Mouse (Mus musculus) neural tube, embryonic 13.5 days (tissue): ENCODE results near the gene Gm49342. TPM values are rescaled to one million over a fixed set of nuclear protein-coding genes. Genes with fewer than 3 reads are reported as not detected.
A peak's percentile ranks its signal among the peaks of the same experiment; 100 is the strongest.
"Not testable (repeated sequence)": the region's sequence is repeated elsewhere in the genome, so short reads cannot be mapped to it uniquely, and the experiment has no call there.

Experiments
- ATAC-seq: fragments of 200-750 bp; cut with Nextera tagmentation; 2 replicates; pipeline ENCODE4 v1.8.0; 2017; ENCODE audit warnings: low read depth, mild to moderate bottlenecking, moderate TSS enrichment, moderate library complexity
- H3K27ac ChIP-seq: fragments of 300-500 bp; sonication (generic); replicated peaks from 2 replicates; pipeline ENCODE4 v1.5.1; 2015; ENCODE audit warnings: moderate library complexity, mild to moderate bottlenecking, inconsistent platforms
- H3K27me3 ChIP-seq: fragments of 300-500 bp; sonication (generic); 2 replicates; pipeline ENCODE4 v1.6.1; 2015; ENCODE audit warnings: mild to moderate bottlenecking, inconsistent platforms
- H3K36me3 ChIP-seq: fragments of 300-500 bp; sonication (generic); 2 replicates; pipeline ENCODE4 v1.6.1; 2015; ENCODE audit warnings: mild to moderate bottlenecking, inconsistent platforms
- H3K4me1 ChIP-seq: fragments of 300-500 bp; sonication (generic); replicated peaks from 2 replicates; pipeline ENCODE4 v1.6.1; 2015; ENCODE audit warnings: inconsistent platforms
- H3K4me2 ChIP-seq: fragments of 300-500 bp; sonication (generic); 2 replicates; pipeline ENCODE4 v1.6.1; 2015; ENCODE audit warnings: inconsistent platforms, mild to moderate bottlenecking, moderate library complexity
- H3K4me3 ChIP-seq: fragments of 300-500 bp; sonication (generic); 2 replicates; pipeline ENCODE4 v1.5.1; 2015; ENCODE audit warnings: mild to moderate bottlenecking, inconsistent platforms
- H3K9ac ChIP-seq: fragments of 300-500 bp; sonication (generic); 2 replicates; pipeline ENCODE4 v1.6.1; 2015; ENCODE audit warnings: moderate library complexity, mild to moderate bottlenecking, inconsistent platforms
- H3K9me3 ChIP-seq: fragments of 300-500 bp; sonication (generic); 2 replicates; pipeline ENCODE4 v1.6.1; 2016; ENCODE audit warnings: inconsistent platforms
- WGBS: fragments of 180-500 bp; shearing (Covaris S2); methylation state at CpG from one replicate; pipeline ENCODE4 v1.1.7; 2015; 5-methylcytosine and 5-hydroxymethylcytosine counted together
- polyA plus RNA-seq: library from polyadenylated mRNA; unstranded; fragments of >200 nt; fragmentation: Nextera tagmentation; extraction: Ambion mirVana; gene quantifications from 2 replicates; pipeline ENCODE4 v1.2.1, GENCODE M21; 2015

Gene Gm49342
- polyA plus RNA-seq, 1 experiment from 2014 or later = not detected

- no peaks in the 10 kb centered on the region for H3K36me3 ChIP-seq
- 70% methylated on average over 1 of the region's 1 CpGs for WGBS
- H3K4me3 ChIP-seq = no peak overlapping the region
- H3K4me2 ChIP-seq = no peak overlapping the region
- no peak for ATAC-seq
- no peaks in the 10 kb centered on the region for H3K27me3 ChIP-seq
- H3K9ac ChIP-seq = no peak overlapping the region
- H3K9me3 ChIP-seq = no peaks in the 10 kb centered on the region
- H3K27ac ChIP-seq = no peak overlapping the region
- peaks cover 16% of the 10 kb centered on the region for H3K4me1 ChIP-seq
These were observed 26.5 kb downstream of the Gm49342 start for GRCm38 (mm10) chr14:50970822-50971221.

- H3K27me3 ChIP-seq, H3K27ac ChIP-seq, ATAC-seq, H3K9me3 ChIP-seq, H3K36me3 ChIP-seq, H3K9ac ChIP-seq, H3K4me2 ChIP-seq, H3K4me3 ChIP-seq: not testable (repeated sequence)
- 96% methylated on average over 5 of the region's 5 CpGs for WGBS
- H3K4me1 ChIP-seq = peaks cover 23% of the 10 kb centered on the region
These were observed 28.7 kb downstream of the Gm49342 start for GRCm38 (mm10) chr14:50973054-50973453.

DNA sequence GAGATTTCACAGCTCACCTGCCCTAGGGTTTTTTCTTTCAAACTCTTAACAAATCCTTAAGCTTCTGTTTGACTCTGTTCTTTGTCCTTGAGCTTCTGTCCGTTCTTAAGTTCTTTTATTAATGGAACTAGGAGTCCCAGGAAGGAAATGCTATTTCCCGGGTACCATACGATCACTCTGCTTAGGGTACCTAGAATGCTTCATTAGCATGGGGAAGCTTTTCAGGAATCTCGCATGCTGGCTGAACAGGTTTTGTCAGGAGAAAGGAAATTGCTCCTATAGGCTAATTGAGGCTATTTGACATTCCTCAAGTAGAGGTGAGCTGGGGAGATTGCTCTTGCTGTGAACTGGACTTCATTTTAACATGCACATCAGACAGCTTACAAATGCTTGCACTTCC lies 29.4 kb downstream of the Gm49342 start:
- no peak overlapping the region for H3K4me3 ChIP-seq
- no peaks in the 10 kb centered on the region for H3K36me3 ChIP-seq
- whole genome bisulfite sequencing = 50% methylated on average over 4 of the region's 4 CpGs
- no peak overlapping the region for H3K9ac ChIP-seq
- no peak overlapping the region for H3K27ac ChIP-seq
- H3K4me2 ChIP-seq = no peak overlapping the region
- H3K27me3 ChIP-seq = no peaks in the 10 kb centered on the region
- H3K9me3 ChIP-seq = no peaks in the 10 kb centered on the region
- no peak for ATAC-seq
- peaks cover 20% of the 10 kb centered on the region for H3K4me1 ChIP-seq

GRCm38 (mm10) chr14:50975001-50975400 lies 30.7 kb downstream of the Gm49342 start:
- H3K4me1 ChIP-seq = peaks cover 9% of the 10 kb centered on the region
- H3K9me3 ChIP-seq = no peaks in the 10 kb centered on the region
- H3K27ac ChIP-seq = no peak overlapping the region
- no peaks in the 10 kb centered on the region for H3K36me3 ChIP-seq
- ATAC-seq = no peak
- no peak overlapping the region for H3K9ac ChIP-seq
- no peak overlapping the region for H3K4me2 ChIP-seq
- H3K27me3 ChIP-seq = no peaks in the 10 kb centered on the region
- WGBS = 63% methylated on average over 5 of the region's 5 CpGs
- no peak overlapping the region for H3K4me3 ChIP-seq

DNA sequence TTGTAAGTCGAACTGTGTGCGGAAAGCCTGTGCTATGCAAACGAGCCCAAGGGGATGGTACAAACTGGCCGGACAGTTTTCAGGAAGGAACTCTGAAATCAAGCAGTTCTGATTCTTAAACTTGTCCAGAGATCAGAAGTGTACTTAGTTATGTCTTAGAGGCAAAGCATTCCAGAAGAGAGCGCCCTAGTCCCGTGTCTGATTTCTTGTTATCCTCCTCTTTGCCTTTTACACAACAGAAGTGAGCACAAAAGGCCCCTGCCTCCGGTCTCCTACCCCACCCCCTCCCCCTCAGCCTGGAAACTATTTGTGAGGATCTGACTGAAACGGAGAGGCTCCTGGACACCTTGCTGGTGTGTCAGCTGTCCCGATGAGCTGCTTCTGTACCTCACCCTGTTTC lies 32.4 kb downstream of the Gm49342 start:
- H3K4me2 ChIP-seq = peak overlapping the region; percentile 17; the same call in 1 of the 2 replicates
- no peak for ATAC-seq
- H3K27me3 ChIP-seq = no peaks in the 10 kb centered on the region

DNA sequence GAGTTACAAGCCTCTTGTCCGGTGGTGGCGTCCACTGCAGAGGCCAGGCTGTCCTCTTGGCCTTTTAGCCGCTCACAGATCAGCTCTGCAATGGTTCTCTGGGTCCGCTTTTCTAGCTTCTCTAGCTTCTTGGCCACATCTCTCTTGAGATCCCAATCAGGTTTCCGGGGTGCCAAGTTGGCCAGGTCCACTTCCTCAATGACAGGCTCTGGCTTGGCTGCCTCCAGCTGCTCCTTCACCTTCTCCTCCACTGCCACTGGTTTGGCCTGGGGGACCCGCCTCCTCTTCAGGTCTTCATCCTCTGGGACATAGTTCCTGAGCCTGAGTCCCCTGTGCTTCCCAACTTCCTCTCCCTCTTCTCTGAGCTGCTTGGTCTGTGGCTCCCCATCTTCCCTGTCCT lies 34.1 kb downstream of the Gm49342 start:
- H3K4me1 ChIP-seq, H3K9ac ChIP-seq, H3K27ac ChIP-seq, H3K9me3 ChIP-seq, ATAC-seq, H3K4me2 ChIP-seq, H3K27me3 ChIP-seq, H3K4me3 ChIP-seq, H3K36me3 ChIP-seq: not testable (repeated sequence)
- 92% methylated on average over 6 of the region's 6 CpGs for WGBS

More for the DNA sequence above, 32.4 kb downstream of the Gm49342 start:
- Histone ChIP-seq H3K9me3 (no peaks in the 10 kb centered on the region), H3K4me1 (peaks cover 7% of the 10 kb centered on the region; the same call in 1 of the 2 replicates), H3K36me3 (no peaks in the 10 kb centered on the region), H3K27ac (no peak overlapping the region), H3K4me3 (no peak overlapping the region), H3K9ac (no peak overlapping the region)
- WGBS = 20% methylated on average over 9 of the region's 9 CpGs

GRCm38 (mm10) chr14:50979631-50980030 lies 35.3 kb downstream of the Gm49342 start:
- H3K9me3 ChIP-seq = no peaks in the 10 kb centered on the region
- ATAC-seq = no peak
- no peak overlapping the region for H3K27ac ChIP-seq
- peaks cover 7% of the 10 kb centered on the region; the same call in 1 of the 2 replicates for H3K4me1 ChIP-seq
- H3K9ac ChIP-seq = no peak overlapping the region
- H3K4me3 ChIP-seq = no peak overlapping the region
- H3K36me3 ChIP-seq = no peaks in the 10 kb centered on the region
- H3K4me2 ChIP-seq = no peak overlapping the region
- no peaks in the 10 kb centered on the region for H3K27me3 ChIP-seq

DNA sequence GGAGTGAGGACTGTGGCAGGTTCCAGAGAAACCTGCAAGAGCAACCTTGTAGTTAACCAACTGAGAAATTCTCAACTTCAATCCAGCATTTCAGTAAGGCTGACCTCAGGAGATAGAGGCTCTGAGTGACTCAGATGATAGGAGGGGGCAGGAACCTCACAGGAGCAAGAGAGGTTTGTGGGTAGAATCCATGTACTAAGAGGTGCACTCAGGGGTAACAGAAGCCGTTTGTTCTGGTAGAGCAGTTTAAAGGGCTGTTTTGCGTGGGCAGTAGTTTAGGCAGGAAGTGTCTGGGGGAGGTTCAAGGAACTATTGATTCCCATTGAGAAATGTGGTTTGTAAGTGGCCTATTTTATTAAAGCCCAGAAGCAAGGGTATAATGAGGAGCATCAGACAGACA lies 36.9 kb downstream of the Gm49342 start:
- H3K36me3 ChIP-seq = no peaks in the 10 kb centered on the region
- peaks cover 7% of the 10 kb centered on the region; the same call in 1 of the 2 replicates for H3K4me1 ChIP-seq
- H3K27ac ChIP-seq = no peak overlapping the region
- H3K9me3 ChIP-seq = no peaks in the 10 kb centered on the region
- WGBS = 46% methylated on average over 2 of the region's 2 CpGs
- H3K4me2 ChIP-seq = no peak overlapping the region
- H3K4me3 ChIP-seq = no peak overlapping the region
- ATAC-seq = no peak
- no peaks in the 10 kb centered on the region for H3K27me3 ChIP-seq
- no peak overlapping the region for H3K9ac ChIP-seq

DNA sequence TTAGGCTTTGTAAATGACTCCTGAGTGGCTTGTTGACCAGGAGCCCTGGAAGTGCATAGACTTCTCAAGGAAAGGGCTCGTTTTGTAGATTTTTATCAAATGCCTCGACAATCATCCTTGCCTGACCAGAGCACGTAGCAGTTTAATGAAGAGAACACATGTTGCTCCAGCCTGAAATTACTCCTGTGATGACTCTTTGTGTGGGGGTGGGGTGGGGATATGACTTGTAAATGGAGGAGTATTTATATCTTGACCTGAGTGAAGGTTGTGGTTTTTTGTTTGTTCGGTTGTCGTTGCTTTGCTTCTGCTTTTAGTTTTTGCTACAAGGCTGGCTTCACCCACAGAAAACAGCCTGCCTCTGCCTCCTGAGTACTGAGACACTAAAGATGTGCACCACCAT lies 37.5 kb downstream of the Gm49342 start:
- H3K9ac ChIP-seq = no peak overlapping the region
- no peaks in the 10 kb centered on the region for H3K9me3 ChIP-seq
- ATAC-seq = no peak
- no peaks in the 10 kb centered on the region for H3K27me3 ChIP-seq
- WGBS = 88% methylated on average over 5 of the region's 5 CpGs
- H3K36me3 ChIP-seq = no peaks in the 10 kb centered on the region
- no peak overlapping the region for H3K4me2 ChIP-seq
- no peak overlapping the region for H3K27ac ChIP-seq
- no peak overlapping the region for H3K4me3 ChIP-seq
- peaks cover under 1% of the 10 kb centered on the region; the same call in 1 of the 2 replicates for H3K4me1 ChIP-seq

- H3K36me3 ChIP-seq = no peaks in the 10 kb centered on the region
- H3K4me3 ChIP-seq = no peak overlapping the region
- 91% methylated on average over 2 of the region's 2 CpGs for WGBS
- no peak overlapping the region for H3K27ac ChIP-seq
- no peak overlapping the region for H3K4me2 ChIP-seq
- ATAC-seq = no peak
- H3K27me3 ChIP-seq = no peaks in the 10 kb centered on the region
- H3K4me1 ChIP-seq = no peaks in the 10 kb centered on the region
- no peak overlapping the region for H3K9ac ChIP-seq
- no peaks in the 10 kb centered on the region for H3K9me3 ChIP-seq
These were observed 43.4 kb downstream of the Gm49342 start for GRCm38 (mm10) chr14:50987668-50988067.

- H3K4me3 ChIP-seq = no peak overlapping the region
- no peak overlapping the region for H3K4me2 ChIP-seq
- H3K27me3 ChIP-seq = no peaks in the 10 kb centered on the region
- H3K36me3 ChIP-seq = no peaks in the 10 kb centered on the region
- no peaks in the 10 kb centered on the region for H3K4me1 ChIP-seq
- WGBS = 85% methylated on average over 3 of the region's 3 CpGs
- no peak overlapping the region for H3K27ac ChIP-seq
- no peaks in the 10 kb centered on the region for H3K9me3 ChIP-seq
- ATAC-seq = no peak
- H3K9ac ChIP-seq = no peak overlapping the region
These were observed 46.7 kb downstream of the Gm49342 start for GRCm38 (mm10) chr14:50991037-50991436.

- Histone ChIP-seq H3K36me3 (no peaks in the 10 kb centered on the region), H3K4me3 (no peak overlapping the region), H3K27me3 (no peaks in the 10 kb centered on the region), H3K27ac (no peak overlapping the region), H3K4me1 (no peaks in the 10 kb centered on the region), H3K9me3 (no peaks in the 10 kb centered on the region), H3K9ac (no peak overlapping the region), H3K4me2 (no peak overlapping the region)
- 77% methylated on average over 3 of the region's 3 CpGs for WGBS
- no peak for ATAC-seq
These were observed 52.8 kb downstream of the Gm49342 start for GRCm38 (mm10) chr14:50997088-50997487.

DNA sequence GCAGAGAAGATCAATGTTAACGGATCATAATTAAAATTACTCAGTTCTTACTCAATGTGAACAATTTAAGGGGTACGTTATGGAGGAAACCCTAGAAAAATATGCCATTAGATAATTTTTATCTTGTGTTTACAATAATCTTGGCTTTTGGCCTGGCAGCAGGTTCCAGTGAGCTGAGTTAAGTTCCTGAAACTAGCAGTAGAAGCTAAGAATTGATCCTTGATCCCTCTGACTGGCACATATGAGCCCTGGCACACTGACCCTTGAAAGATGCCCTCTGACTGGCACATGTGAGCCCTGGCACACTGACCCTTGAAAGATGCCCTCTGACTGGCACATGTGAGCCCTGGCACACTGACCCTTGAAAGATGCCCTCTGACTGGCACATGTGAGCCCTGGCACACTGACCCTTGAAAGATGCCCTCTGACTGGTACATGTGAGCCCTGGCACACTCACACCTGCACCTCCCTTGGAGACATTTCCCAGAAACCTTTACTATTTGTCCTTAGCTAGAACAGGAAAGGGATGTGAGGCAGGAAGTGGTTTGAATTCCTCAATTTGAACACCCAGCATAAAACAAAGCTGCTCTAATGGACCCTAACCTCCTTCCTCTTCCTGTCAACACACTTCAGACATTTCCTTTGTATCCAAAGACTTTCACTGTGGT lies 53.8 kb downstream of the Gm49342 start:
- Histone ChIP-seq H3K4me1 (no peaks in the 10 kb centered on the region), H3K9ac (no peak overlapping the region), H3K4me3 (no peak overlapping the region), H3K9me3 (no peaks in the 10 kb centered on the region), H3K36me3 (no peaks in the 10 kb centered on the region), H3K27ac (no peak overlapping the region), H3K27me3 (no peaks in the 10 kb centered on the region), H3K4me2 (no peak overlapping the region)
- ATAC-seq = no peak
- WGBS = 88% methylated on average over 2 of the region's 2 CpGs
